Mouse (Mus musculus) midbrain, embryonic 13.5 days (tissue): ENCODE data around the gene Eef1akmt4. TPM values are rescaled to one million over a fixed set of nuclear protein-coding genes. Genes with fewer than 3 reads are reported as not detected.

ENCODE experiments used
- microRNA counts: library from miRNA; unstranded; fragments of <30 nt; microRNA quantifications from one replicate; lab custom pipeline; 2016
- microRNA-seq: library from miRNA; unstranded; fragments of <30 nt; microRNA quantifications from one replicate; pipeline ENCODE4, GENCODE M21; 2016
- polyA plus RNA-seq: library from polyadenylated mRNA; unstranded; fragments of >200 nt; fragmentation: Nextera tagmentation; extraction: Ambion mirVana; gene quantifications from 2 replicates; pipeline ENCODE4 v1.2.1, GENCODE M21; 2015

The Eef1akmt4 gene
- polyA plus RNA-seq, 1 experiment from 2014 or later: 14.9 TPM

MicroRNA genes within 50 kb of the gene (microRNA counts, 519-probe panel; counts per million panel counts)
- 2,530 counts per million, percentile 62 among the panel's probes with 10 or more counts for microRNA mmu-miR-1224 (lab: Ali Mortazavi, UCI)

Small RNA genes lying within 50 kb of the gene (microRNA-seq; reads per million reads assigned to microRNA genes)
- gene Mir1224: 18.4 reads per million, percentile 35 among the genes with 10 or more reads in this experiment

Other genes starting within 250 kb of the Eef1akmt4 start
- gene Abcc5, start 185.2 kb upstream of the Eef1akmt4 start, polyA plus RNA-seq: 141 and 150 TPM in 2 replicates
- gene Eif2b5, start 112.8 kb upstream of the Eef1akmt4 start, polyA plus RNA-seq: 105 and 111 TPM in 2 replicates
- gene Dvl3, start 94.6 kb upstream of the Eef1akmt4 start, polyA plus RNA-seq: 44.0 and 49.1 TPM in 2 replicates
- 1,112 and 1,165 TPM in 2 replicates for gene Ap2m1, start 76.1 kb upstream of the Eef1akmt4 start, polyA plus RNA-seq
- 77.6 and 79.4 TPM in 2 replicates for gene Abcf3, start 63.0 kb upstream of the Eef1akmt4 start, polyA plus RNA-seq
- gene Vwa5b2, start 22.1 kb upstream of the Eef1akmt4 start, polyA plus RNA-seq: 9.9 and 11.9 TPM in 2 replicates
- gene Gm49333, start within 50 bp of the Eef1akmt4 start, polyA plus RNA-seq: not detected in 2 replicates
- gene Alg3, start 142 bp downstream of the Eef1akmt4 start, polyA plus RNA-seq: 40.6 and 43.5 TPM in 2 replicates
- gene Camk2n2, start 9.7 kb downstream of the Eef1akmt4 start, polyA plus RNA-seq: 15.1 and 17.6 TPM in 2 replicates
- 12.1 TPM in 2 replicates for gene Ece2, start 18.2 kb downstream of the Eef1akmt4 start, polyA plus RNA-seq
- 380 and 394 TPM in 2 replicates for gene Psmd2, start 40.1 kb downstream of the Eef1akmt4 start, polyA plus RNA-seq
- 148 and 162 TPM in 2 replicates for gene Eif4g1, start 56.7 kb downstream of the Eef1akmt4 start, polyA plus RNA-seq
- 35.7 and 37.3 TPM in 2 replicates for gene Fam131a, start 81.6 kb downstream of the Eef1akmt4 start, polyA plus RNA-seq
- gene Polr2h, start 106.1 kb downstream of the Eef1akmt4 start, polyA plus RNA-seq: 86.3 and 87.9 TPM in 2 replicates
- 20.6 and 32.0 TPM in 2 replicates for gene Clcn2, start 106.2 kb downstream of the Eef1akmt4 start, polyA plus RNA-seq
- gene Chrd, start 121.5 kb downstream of the Eef1akmt4 start, polyA plus RNA-seq: 3.8 and 4.3 TPM in 2 replicates
- gene Thpo, start 122.9 kb downstream of the Eef1akmt4 start, polyA plus RNA-seq: 0.71 and 1.4 TPM in 2 replicates